Mouse (Mus musculus): ENCODE measurements around the gene Kcne1. TPM values are rescaled to one million over a fixed set of nuclear protein-coding genes. Genes with fewer than 3 reads are reported as not detected.
A peak's percentile ranks its signal among the peaks of the same experiment; 100 is the strongest.

Gene Kcne1
- total and polyA plus RNA-seq, 3 experiments, result 0.26 to 0.48 TPM; not detected in 1

GRCm38 (mm10) chr16:92305519-92305918, 53.7 kb downstream of the Kcne1 start:
- Histone ChIP-seq H3K27ac (ENCODE audit: insufficient read depth, low read depth) (no peak overlapping the region), H3K9me3 (replicated peaks; ENCODE audit: low read length) (no peaks in the 10 kb centered on the region), H3K27me3 (replicated peaks) (no peaks in the 10 kb centered on the region), H3K79me2 (replicated peaks; ENCODE audit: control insufficient read depth, extremely low read depth, insufficient read depth, poor library complexity, severe bottlenecking) (no peaks in the 10 kb centered on the region), H3K36me3 (replicated peaks in 1 of 2; ENCODE audit: control insufficient read depth in 1 of 2, insufficient read depth in 1 of 2, low read length in 1 of 2) (peaks cover 31 to 52% of the 10 kb centered on the region in 2 experiments), H3K4me3 (replicated peaks in 1 of 3; ENCODE audit: low read depth in 2 of 3, low read length in 2 of 3, poor library complexity in 1 of 3) (no peak overlapping the region), H3K4me2 (ENCODE audit: insufficient read depth, low read depth, poor library complexity, severe bottlenecking) (no peak overlapping the region), H3K4me1 (ENCODE audit: control insufficient read depth in 1 of 2, insufficient read depth in 2 of 2) (peaks cover 6 to 40% of the 10 kb centered on the region in 2 experiments), H3K9ac (ENCODE audit: insufficient read depth, low read depth) (no peak overlapping the region)
- DNase-seq (ENCODE audit: extremely low read depth), result peak; percentile 62
- dilution Hi-C loops (cut with MboI; ENCODE audit: extremely low pct_ligation_motif_present, extremely low pct_unique_long_range_greater_than_20kb, low sequenced_read_pairs), result no loop called here
- in situ Hi-C loops (cut with MboI; ENCODE audit: low pct_ligation_motif_present, low pct_unique_long_range_greater_than_20kb, low sequenced_read_pairs), result no loop called here
- TF ChIP-seq POLR2A (IDR thresholded peaks at IDR 0.05; ENCODE audit: low read depth, low read length) (no peak), CTCF (conservative IDR thresholded peaks at IDR 0.05 in 1 of 2, IDR thresholded peaks at IDR 0.05 in 1 of 2; ENCODE audit: low read depth in 2 of 2, low read length in 2 of 2) (peak; percentile 57 to 65)

- no peak for TF ChIP-seq E2F4 (IDR thresholded peaks at IDR 0.05; ENCODE audit: insufficient replicate concordance, low read depth, low read length)
- TF ChIP-seq MAZ (IDR thresholded peaks at IDR 0.05; ENCODE audit: low read depth, low read length), result no peak
- TF ChIP-seq HCFC1 (IDR thresholded peaks at IDR 0.05; ENCODE audit: low read depth, low read length), result no peak
- DNase-seq (ENCODE audit: extremely low read depth), result no peak
- Histone ChIP-seq H3K4me3 (replicated peaks in 1 of 3; ENCODE audit: low read depth in 2 of 3, low read length in 2 of 3, poor library complexity in 1 of 3) (peak overlapping the region in 2 of 3 experiments; percentile 66 to 87), H3K79me2 (replicated peaks; ENCODE audit: control insufficient read depth, extremely low read depth, insufficient read depth, poor library complexity, severe bottlenecking) (no peaks in the 10 kb centered on the region), H3K9ac (ENCODE audit: insufficient read depth, low read depth) (peak overlapping the region; percentile 80; the same call in 1 of the 2 replicates), H3K9me3 (replicated peaks; ENCODE audit: low read length) (no peaks in the 10 kb centered on the region), H3K4me1 (ENCODE audit: control insufficient read depth in 1 of 2, insufficient read depth in 2 of 2) (peaks cover 11 to 57% of the 10 kb centered on the region in 2 experiments), H3K27me3 (replicated peaks) (no peaks in the 10 kb centered on the region), H3K27ac (ENCODE audit: insufficient read depth, low read depth) (no peak overlapping the region), H3K4me2 (ENCODE audit: insufficient read depth, low read depth, poor library complexity, severe bottlenecking) (peak overlapping the region; percentile 69; the same call in 1 of the 2 replicates), H3K36me3 (replicated peaks in 1 of 2; ENCODE audit: control insufficient read depth in 1 of 2, insufficient read depth in 1 of 2, low read length in 1 of 2) (peaks cover 18 to 30% of the 10 kb centered on the region in 2 experiments)
- in situ Hi-C loops (cut with MboI; ENCODE audit: low pct_ligation_motif_present, low pct_unique_long_range_greater_than_20kb, low sequenced_read_pairs), result no loop called here
- dilution Hi-C loops (cut with MboI; ENCODE audit: extremely low pct_ligation_motif_present, extremely low pct_unique_long_range_greater_than_20kb, low sequenced_read_pairs), result no loop called here
Observed at GRCm38 (mm10) chr16:92302506-92302905, 56.8 kb downstream of the Kcne1 start.

- in situ Hi-C loops (cut with MboI; ENCODE audit: low pct_ligation_motif_present, low pct_unique_long_range_greater_than_20kb, low sequenced_read_pairs), result no loop called here
- no peaks in the 10 kb centered on the region for H3K79me2 ChIP-seq (replicated peaks; ENCODE audit: control insufficient read depth, extremely low read depth, insufficient read depth, poor library complexity, severe bottlenecking)
- H3K9ac ChIP-seq (ENCODE audit: insufficient read depth, low read depth), result peak overlapping the region; percentile 80
- H3K4me3 ChIP-seq (replicated peaks in 1 of 3; ENCODE audit: low read depth in 2 of 3, low read length in 2 of 3, poor library complexity in 1 of 3), result peak overlapping the region; percentile 66 to 87 (median 73)
- peaks cover 11 to 57% of the 10 kb centered on the region in 2 experiments for H3K4me1 ChIP-seq (ENCODE audit: control insufficient read depth in 1 of 2, insufficient read depth in 2 of 2)
- H3K4me2 ChIP-seq (ENCODE audit: insufficient read depth, low read depth, poor library complexity, severe bottlenecking), result peak overlapping the region; percentile 69
- H3K9me3 ChIP-seq (replicated peaks; ENCODE audit: low read length), result no peaks in the 10 kb centered on the region
- DNase-seq (ENCODE audit: extremely low read depth), result no peak
- dilution Hi-C loops (cut with MboI; ENCODE audit: extremely low pct_ligation_motif_present, extremely low pct_unique_long_range_greater_than_20kb, low sequenced_read_pairs), result no loop called here
- TF ChIP-seq MAFK (IDR thresholded peaks at IDR 0.05; ENCODE audit: insufficient replicate concordance, low read length) (no peak), MAZ (IDR thresholded peaks at IDR 0.05; ENCODE audit: low read depth, low read length) (no peak), JUN (IDR thresholded peaks at IDR 0.05; ENCODE audit: insufficient read depth, low read depth, low read length) (no peak), CHD1 (IDR thresholded peaks at IDR 0.05; ENCODE audit: low read depth, low read length) (no peak), ZKSCAN1 (IDR thresholded peaks at IDR 0.05; ENCODE audit: borderline replicate concordance, low read depth, low read length) (no peak), EP300 (IDR thresholded peaks at IDR 0.05; ENCODE audit: low read length) (no peak), RAD21 (IDR thresholded peaks at IDR 0.05; ENCODE audit: low read depth, low read length) (no peak), BHLHE40 (IDR thresholded peaks at IDR 0.05; ENCODE audit: low read depth, low read length) (no peak), TBP (conservative IDR thresholded peaks at IDR 0.05; ENCODE audit: low read depth, low read length) (no peak), ZMIZ1 (IDR thresholded peaks at IDR 0.05; ENCODE audit: low read depth, low read length) (no peak), POLR2AphosphoS2 (IDR thresholded peaks at IDR 0.05; ENCODE audit: low read depth, low read length) (no peak), CHD2 (IDR thresholded peaks at IDR 0.05; ENCODE audit: low read length) (no peak), SMC3 (IDR thresholded peaks at IDR 0.05; ENCODE audit: low read depth, low read length) (no peak)
- H3K27ac ChIP-seq (ENCODE audit: insufficient read depth, low read depth), result no peak overlapping the region
- peaks cover 13 to 25% of the 10 kb centered on the region in 2 experiments for H3K36me3 ChIP-seq (replicated peaks in 1 of 2; ENCODE audit: control insufficient read depth in 1 of 2, insufficient read depth in 1 of 2, low read length in 1 of 2)
- H3K27me3 ChIP-seq (replicated peaks), result no peaks in the 10 kb centered on the region
Observed at GRCm38 (mm10) chr16:92301989-92302388, 57.3 kb downstream of the Kcne1 start.
